Mouse (Mus musculus): ENCODE measurements around the gene Cntnap5a.

DNA sequence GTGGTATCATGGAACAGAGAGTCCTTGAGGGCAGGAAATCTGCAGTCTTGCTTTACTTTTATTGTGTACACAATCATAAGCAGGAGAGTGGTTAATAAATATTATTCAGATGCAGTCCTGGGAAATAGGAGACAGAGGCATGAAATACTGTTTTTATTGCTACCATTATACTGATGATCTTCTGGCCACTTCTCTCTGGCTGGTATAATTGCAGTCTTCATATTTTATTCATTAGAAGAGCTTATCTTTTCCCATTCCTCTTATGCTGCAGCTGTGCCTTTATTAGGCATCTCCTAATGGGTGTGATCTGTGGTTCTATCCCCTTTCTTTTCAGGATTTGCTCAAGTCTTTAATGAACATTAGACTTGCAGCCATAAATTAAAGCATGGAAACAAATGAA, 707.8 kb downstream of the Cntnap5a start:
- TF ChIP-seq GATA1 (IDR thresholded peaks at IDR 0.05; ENCODE audit: borderline replicate concordance, low read length) (no peak), FLI1 (IDR thresholded peaks at IDR 0.05; ENCODE audit: low read length) (no peak)

Data from megakaryocyte, embryonic 14.5 days (primary cell).